Mouse (Mus musculus) spleen, adult 18-20 months (tissue): ENCODE data around the gene Naif1.
A peak's percentile ranks its signal among the peaks of the same experiment; 100 is the strongest.

Experiments used
- DNase-seq, 2 experiments: peaks; one replicate each; pipeline ENCODE4 v3.0.0; 2022; ENCODE audit warnings: mixed read lengths in 2 of 2

Gene Naif1

GRCm38 (mm10) chr2:32428262-32428722, 22.0 kb upstream of the Naif1 start:
- DNase-seq: no peak

GRCm38 (mm10) chr2:32429215-32429891, 20.9 kb upstream of the Naif1 start:
- DNase-seq: no peak

- no peak for DNase-seq
Measured at GRCm38 (mm10) chr2:32430701-32431676, 19.3 kb upstream of the Naif1 start.

GRCm38 (mm10) chr2:32436686-32437372, 13.4 kb upstream of the Naif1 start:
- DNase-seq: no peak

GRCm38 (mm10) chr2:32437612-32438166, 12.6 kb upstream of the Naif1 start:
- no peak for DNase-seq

- no peak for DNase-seq
Measured at GRCm38 (mm10) chr2:32438733-32439132, 11.5 kb upstream of the Naif1 start.

- DNase-seq: no peak
Measured at GRCm38 (mm10) chr2:32439177-32439576, 11.1 kb upstream of the Naif1 start.

GRCm38 (mm10) chr2:32440164-32440563, 10.1 kb upstream of the Naif1 start:
- no peak for DNase-seq

GRCm38 (mm10) chr2:32440632-32441031, 9.6 kb upstream of the Naif1 start:
- no peak for DNase-seq

- DNase-seq: no peak
Measured at GRCm38 (mm10) chr2:32441550-32441949, 8.7 kb upstream of the Naif1 start.

- no peak for DNase-seq
Measured at GRCm38 (mm10) chr2:32445535-32445934, 4.7 kb upstream of the Naif1 start.

- DNase-seq: peak; percentile 55 to 58
Measured at GRCm38 (mm10) chr2:32447264-32447936, 2.9 kb upstream of the Naif1 start.

GRCm38 (mm10) chr2:32448480-32448879, 1.8 kb upstream of the Naif1 start:
- DNase-seq: no peak

GRCm38 (mm10) chr2:32450881-32451844, 906 bp downstream of the Naif1 start, which contains the start of gene Slc25a25:
Gene Slc25a25, minus strand, starts transcription at chr2:32451445.
- peak; percentile 95 for DNase-seq

GRCm38 (mm10) chr2:32451870-32452372, 1.7 kb downstream of the Naif1 start:
- DNase-seq: peak; percentile 96 to 98

GRCm38 (mm10) chr2:32452441-32452971, 2.2 kb downstream of the Naif1 start:
- peak in 1 of 2 experiments; percentile 41 for DNase-seq

GRCm38 (mm10) chr2:32453641-32454303, 3.5 kb downstream of the Naif1 start:
- DNase-seq: no peak

- DNase-seq: no peak
Measured at GRCm38 (mm10) chr2:32454633-32455032, 4.4 kb downstream of the Naif1 start.

GRCm38 (mm10) chr2:32455101-32455500, 4.8 kb downstream of the Naif1 start:
- DNase-seq: no peak

GRCm38 (mm10) chr2:32458300-32458699, 8.0 kb downstream of the Naif1 start:
- no peak for DNase-seq
